Mouse (Mus musculus): ENCODE results near the gene Tcea3. TPM values are rescaled to one million over a fixed set of nuclear protein-coding genes. Genes with fewer than 3 reads are reported as not detected.

Tcea3 gene
- polyA plus RNA-seq (2014; fragmentation: Illumina TruSeq; extraction: RNeasy Lipid Tissue Mini Kit (QIAGEN cat#74804); ENCODE audit: low read depth, low replicate concordance): 166 TPM

DNA sequence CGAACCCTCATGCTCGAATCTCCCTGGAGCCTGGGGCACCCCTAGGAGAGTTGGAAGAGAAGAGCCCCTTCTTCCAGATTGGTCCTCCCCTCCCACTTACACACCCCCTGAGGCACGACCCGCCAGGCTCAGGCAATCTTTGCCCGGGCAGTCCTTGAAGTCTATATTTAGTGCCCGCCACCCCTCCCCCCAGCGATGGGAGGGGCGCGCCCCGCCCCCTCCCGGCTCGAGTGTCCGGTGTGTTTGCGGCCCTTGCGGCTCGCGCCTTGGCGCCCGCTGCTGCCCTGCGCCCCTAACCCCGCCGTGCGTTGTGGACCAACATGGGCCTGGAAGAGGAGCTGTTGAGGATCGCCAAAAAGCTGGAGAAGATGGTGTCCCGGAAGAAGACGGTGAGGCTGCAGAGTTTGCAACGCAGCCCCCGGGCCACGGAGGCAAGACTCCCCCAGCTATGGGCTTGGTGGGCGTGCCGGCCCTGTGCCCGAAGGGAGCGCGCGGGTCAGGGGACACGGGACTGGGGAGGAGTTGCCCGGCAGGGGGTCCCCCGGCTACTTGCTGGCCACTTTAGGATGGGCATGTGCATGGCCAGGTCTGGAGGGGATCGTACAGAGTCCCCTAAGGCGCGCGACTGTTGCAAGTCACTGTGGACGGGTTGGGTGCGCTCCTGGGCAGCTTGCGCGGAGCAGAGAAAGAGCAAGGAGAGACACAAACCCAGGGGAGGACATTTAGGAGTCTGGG is at the start of gene Tcea3:
Tcea3 (plus strand) TSS at position 1 of the 735 bp plus-strand sequence.

DNA sequence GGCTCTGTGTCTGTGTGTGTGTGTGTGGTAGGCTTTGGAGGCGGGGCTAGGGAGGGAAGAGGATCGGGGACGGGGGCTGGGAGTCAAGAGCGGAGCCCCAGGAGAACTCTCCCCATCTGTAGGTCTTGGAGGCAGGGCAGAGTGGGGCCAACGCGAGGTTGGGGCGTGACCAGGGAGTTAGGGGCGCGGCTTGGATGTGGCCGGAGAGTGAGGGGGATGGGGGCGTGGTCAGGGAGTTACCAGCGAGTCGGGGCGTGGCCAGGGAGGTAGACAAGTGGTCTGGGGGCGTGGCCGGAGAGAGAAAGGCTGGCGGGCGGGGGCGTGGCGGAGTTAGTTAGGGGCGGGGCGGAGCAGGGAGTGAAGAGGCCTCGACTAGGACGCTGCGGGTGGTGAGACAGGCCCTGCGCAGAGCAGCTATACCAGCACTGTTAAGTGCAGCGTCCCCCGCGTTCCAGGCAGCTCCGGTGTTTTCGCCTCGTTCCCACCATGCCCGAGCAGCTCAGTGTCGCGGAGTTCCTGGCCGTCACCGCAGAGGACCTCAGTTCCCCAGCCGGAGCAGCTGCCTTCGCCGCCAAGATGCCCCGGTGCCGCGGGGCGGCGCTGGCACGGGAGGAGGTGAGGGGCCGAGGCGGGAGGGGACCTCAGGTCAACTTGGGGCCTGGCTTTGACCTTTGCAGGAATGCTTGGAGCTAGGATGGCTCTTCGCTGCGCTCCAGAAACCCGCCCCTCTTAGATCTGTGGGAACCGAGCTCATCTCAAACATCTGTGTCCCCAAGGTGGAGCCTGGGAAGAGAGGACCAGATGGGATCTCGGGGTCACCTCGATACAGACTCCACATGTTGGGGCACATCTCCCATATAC is 41.3 kb upstream of the Tcea3 start, which contains the start of gene Asap3:
Asap3 (plus strand) TSS at position 333 of the 861 bp plus-strand sequence.

GRCm38 (mm10) chr4:136284455-136284854 is 36.9 kb downstream of the Tcea3 start, which contains the start of gene Zfp46:
Gene Zfp46 (plus strand): TSS chr4:136284683.

DNA sequence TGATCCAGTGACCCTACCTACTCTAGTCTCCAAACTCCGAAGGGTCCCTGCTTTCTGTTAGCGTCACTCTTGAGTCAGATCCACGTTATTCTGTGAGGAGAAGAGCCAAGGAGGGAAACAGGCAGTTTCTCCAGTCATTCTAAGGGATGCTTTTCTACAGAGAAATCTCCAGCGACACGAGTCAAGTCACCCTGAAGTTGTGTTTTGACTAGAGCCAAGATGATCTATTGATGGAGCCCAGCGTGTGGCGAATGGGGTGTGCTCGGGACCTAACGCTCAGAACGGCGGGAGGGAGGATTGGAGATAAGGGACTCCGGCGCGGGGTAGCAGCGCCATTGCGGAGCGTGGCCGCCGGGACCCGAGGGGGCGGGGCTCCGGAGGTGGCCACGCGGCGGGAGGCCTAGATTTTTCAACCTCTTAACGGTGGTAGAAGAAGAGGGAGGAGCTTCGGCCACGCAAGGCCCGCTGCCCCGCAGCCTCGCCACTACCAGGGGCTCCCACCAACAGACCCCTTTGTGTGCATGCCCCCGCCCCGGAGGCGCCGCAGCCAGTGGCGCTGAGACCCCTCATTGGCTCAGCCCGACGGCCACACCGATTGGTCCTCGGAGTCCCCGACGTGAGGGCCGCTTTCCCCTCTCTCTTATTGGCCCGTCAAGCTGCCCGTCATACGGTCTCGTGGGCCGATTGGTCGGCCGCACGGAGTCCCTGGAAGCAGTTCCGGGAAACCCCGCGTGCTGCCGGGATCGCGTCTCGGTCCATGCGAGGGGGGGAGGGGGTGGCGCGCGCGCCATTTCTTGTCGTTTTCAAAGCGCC is 62.9 kb downstream of the Tcea3 start, which contains the start of gene Hnrnpr:
Hnrnpr (plus strand) TSS at position 714 of the 813 bp plus-strand sequence.

Other genes starting within 250 kb of the Tcea3 start
- 23.9 TPM for gene Eloa, start 226.0 kb upstream of the Tcea3 start, polyA plus RNA-seq (2014; fragmentation: Illumina TruSeq; extraction: RNeasy Lipid Tissue Mini Kit (QIAGEN cat#74804); ENCODE audit: low read depth, low replicate concordance)
- 578 TPM for gene Rpl11, start 194.3 kb upstream of the Tcea3 start, polyA plus RNA-seq (2014; fragmentation: Illumina TruSeq; extraction: RNeasy Lipid Tissue Mini Kit (QIAGEN cat#74804); ENCODE audit: low read depth, low replicate concordance)
- 91.9 TPM for gene Id3, start 104.2 kb upstream of the Tcea3 start, polyA plus RNA-seq (2014; fragmentation: Illumina TruSeq; extraction: RNeasy Lipid Tissue Mini Kit (QIAGEN cat#74804); ENCODE audit: low read depth, low replicate concordance)
- gene E2f2, start 75.3 kb upstream of the Tcea3 start, polyA plus RNA-seq (2014; fragmentation: Illumina TruSeq; extraction: RNeasy Lipid Tissue Mini Kit (QIAGEN cat#74804); ENCODE audit: low read depth, low replicate concordance): not detected
- 7.4 TPM for gene Asap3, start 41.4 kb upstream of the Tcea3 start, polyA plus RNA-seq (2014; fragmentation: Illumina TruSeq; extraction: RNeasy Lipid Tissue Mini Kit (QIAGEN cat#74804); ENCODE audit: low read depth, low replicate concordance)
- 33.7 TPM for gene Zfp46, start 37.0 kb downstream of the Tcea3 start, polyA plus RNA-seq (2014; fragmentation: Illumina TruSeq; extraction: RNeasy Lipid Tissue Mini Kit (QIAGEN cat#74804); ENCODE audit: low read depth, low replicate concordance)
- gene Hnrnpr, start 63.2 kb downstream of the Tcea3 start, polyA plus RNA-seq (2014; fragmentation: Illumina TruSeq; extraction: RNeasy Lipid Tissue Mini Kit (QIAGEN cat#74804); ENCODE audit: low read depth, low replicate concordance): 44.1 TPM
- gene Htr1d, start 175.8 kb downstream of the Tcea3 start, polyA plus RNA-seq (2014; fragmentation: Illumina TruSeq; extraction: RNeasy Lipid Tissue Mini Kit (QIAGEN cat#74804); ENCODE audit: low read depth, low replicate concordance): not detected
- 0.34 TPM for gene 6030445D17Rik, start 214.5 kb downstream of the Tcea3 start, polyA plus RNA-seq (2014; fragmentation: Illumina TruSeq; extraction: RNeasy Lipid Tissue Mini Kit (QIAGEN cat#74804); ENCODE audit: low read depth, low replicate concordance)
- gene Luzp1, start 222.0 kb downstream of the Tcea3 start, polyA plus RNA-seq (2014; fragmentation: Illumina TruSeq; extraction: RNeasy Lipid Tissue Mini Kit (QIAGEN cat#74804); ENCODE audit: low read depth, low replicate concordance): 23.2 TPM